Mouse (Mus musculus) adrenal gland (tissue): ENCODE results near the gene Nfkbiz.
"Not testable (repeated sequence)": the region's sequence is repeated elsewhere in the genome, so short reads cannot be mapped to it uniquely, and the experiment has no call there.

Source experiments
- intact Hi-C: fragments of 180-260 bp; cut with DNase I; formaldehyde crosslinking; loops from one replicate; pipeline ENCODE4 v1.15.1; 2025
- long read RNA-seq, 2 experiments: library from polyadenylated mRNA; unstranded; transcript quantifications; one replicate each; pipeline ENCODE4 v2.0.0; 2020; ENCODE audit warnings: borderline replicate concordance in 1 of 2; ENCODE audit not compliant: insufficient replicate concordance in 1 of 2

Gene Nfkbiz
- long read RNA-seq, experiment 1: 0 reads
- long read RNA-seq, experiment 2, partial matches to known transcripts: 2 of 2 reads
- long read RNA-seq, experiment 2, other reads (novel, unspliced or antisense): 0 of 2 reads

- intact Hi-C loops: loop anchor here (2.0 kb wide), 1 partner anchor 16 kb away; no protein-coding TSS in a partner anchor
Observed at GRCm38 (mm10) chr16:55838510-55839474, at the start of gene Nfkbiz. TSS of gene Nfkbiz (minus strand) at chr16:55838899.

GRCm38 (mm10) chr16:55887814-55888583, 49.3 kb upstream of the Nfkbiz start:
- intact Hi-C loops: no loop called here

- intact Hi-C loops: no loop called here
Observed at GRCm38 (mm10) chr16:55884246-55884645, 45.5 kb upstream of the Nfkbiz start.

GRCm38 (mm10) chr16:55876025-55876424, 37.3 kb upstream of the Nfkbiz start:
- intact Hi-C loops: no loop called here

GRCm38 (mm10) chr16:55863832-55864231, 25.1 kb upstream of the Nfkbiz start:
- intact Hi-C loops: no loop called here

GRCm38 (mm10) chr16:55863149-55863815, 24.6 kb upstream of the Nfkbiz start:
- intact Hi-C loops: no loop called here

- intact Hi-C loops: no loop called here
Observed at GRCm38 (mm10) chr16:55861104-55861503, 22.4 kb upstream of the Nfkbiz start.

GRCm38 (mm10) chr16:55859421-55859820, 20.7 kb upstream of the Nfkbiz start:
- intact Hi-C loops: not testable (repeated sequence)

GRCm38 (mm10) chr16:55858465-55858864, 19.8 kb upstream of the Nfkbiz start:
- intact Hi-C loops: loop anchor here (1.0 kb wide), 1 partner anchor 378 kb away; no protein-coding TSS in a partner anchor

- intact Hi-C loops: loop anchor here (5.0 kb wide), 1 partner anchor 331 kb away; no protein-coding TSS in a partner anchor
Observed at GRCm38 (mm10) chr16:55852943-55853727, 14.4 kb upstream of the Nfkbiz start.

- intact Hi-C loops: loop anchor here (5.0 kb wide), 1 partner anchor 330 kb away; no protein-coding TSS in a partner anchor
Observed at GRCm38 (mm10) chr16:55852515-55852914, 13.8 kb upstream of the Nfkbiz start.

- intact Hi-C loops: loop anchor here (5.0 kb wide), 1 partner anchor 328 kb away; no protein-coding TSS in a partner anchor
Observed at GRCm38 (mm10) chr16:55850485-55850884, 11.8 kb upstream of the Nfkbiz start.

- intact Hi-C loops: no loop called here
Observed at GRCm38 (mm10) chr16:55847679-55848078, 9.0 kb upstream of the Nfkbiz start.

GRCm38 (mm10) chr16:55844847-55845246, 6.1 kb upstream of the Nfkbiz start:
- intact Hi-C loops: no loop called here

- intact Hi-C loops: no loop called here
Observed at GRCm38 (mm10) chr16:55843919-55844318, 5.2 kb upstream of the Nfkbiz start.

GRCm38 (mm10) chr16:55843134-55843533, 4.4 kb upstream of the Nfkbiz start:
- intact Hi-C loops: no loop called here

- intact Hi-C loops: no loop called here
Observed at GRCm38 (mm10) chr16:55841506-55841905, 2.8 kb upstream of the Nfkbiz start.

GRCm38 (mm10) chr16:55838129-55838509, 580 bp downstream of the Nfkbiz start:
- intact Hi-C loops: loop anchor here (2.0 kb wide), 1 partner anchor 15 kb away; no protein-coding TSS in a partner anchor

GRCm38 (mm10) chr16:55837653-55838052, 1.0 kb downstream of the Nfkbiz start:
- intact Hi-C loops: loop anchor here (2.0 kb wide), 1 partner anchor 15 kb away; no protein-coding TSS in a partner anchor

- intact Hi-C loops: no loop called here
Observed at GRCm38 (mm10) chr16:55837168-55837567, 1.5 kb downstream of the Nfkbiz start.
